Mouse (Mus musculus): ENCODE measurements at regions not wholly inside any gene's neighbourhood (a gene's known extent, or its start where the extent isn't known, plus 50 kb on each side); places are given as distances from the start of the nearest gene placed in this dataset.

DNA sequence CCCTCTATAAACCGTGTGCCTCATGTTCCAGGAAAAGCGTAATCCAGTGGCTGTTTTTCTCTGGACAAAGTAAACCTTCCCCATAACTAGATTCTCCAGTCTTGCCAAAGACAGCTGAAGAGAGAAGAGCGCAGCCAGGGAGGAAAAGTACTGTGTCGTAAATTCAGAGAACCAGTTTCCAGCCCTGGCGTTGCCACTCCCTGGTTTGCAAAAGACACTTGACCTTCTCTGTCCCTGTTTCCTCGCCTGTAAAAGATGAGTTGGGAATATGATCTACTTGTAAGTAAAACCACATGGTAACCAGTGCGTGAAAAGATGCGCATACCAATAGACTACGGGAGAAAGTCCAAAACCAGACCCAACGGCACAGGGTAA lies 160.1 kb upstream of the Paip1 start:
- TF ChIP-seq CTCF (IDR thresholded peaks at IDR 0.05; ENCODE audit: extremely low read depth, insufficient read length, insufficient replicate concordance, low read depth, low read length) = no peak
- no peak for TF ChIP-seq POLR2A (IDR thresholded peaks at IDR 0.05; ENCODE audit: low read depth, low read length)

Data from small intestine, adult 2 months (tissue).